Mouse (Mus musculus) liver (tissue): ENCODE results near the gene Stx16.

Source experiments
- DNase-seq: peaks from one replicate; pipeline ENCODE4 v3.0.0-alpha.2; 2020; ENCODE audit warnings: mixed read lengths

The Stx16 gene

DNA sequence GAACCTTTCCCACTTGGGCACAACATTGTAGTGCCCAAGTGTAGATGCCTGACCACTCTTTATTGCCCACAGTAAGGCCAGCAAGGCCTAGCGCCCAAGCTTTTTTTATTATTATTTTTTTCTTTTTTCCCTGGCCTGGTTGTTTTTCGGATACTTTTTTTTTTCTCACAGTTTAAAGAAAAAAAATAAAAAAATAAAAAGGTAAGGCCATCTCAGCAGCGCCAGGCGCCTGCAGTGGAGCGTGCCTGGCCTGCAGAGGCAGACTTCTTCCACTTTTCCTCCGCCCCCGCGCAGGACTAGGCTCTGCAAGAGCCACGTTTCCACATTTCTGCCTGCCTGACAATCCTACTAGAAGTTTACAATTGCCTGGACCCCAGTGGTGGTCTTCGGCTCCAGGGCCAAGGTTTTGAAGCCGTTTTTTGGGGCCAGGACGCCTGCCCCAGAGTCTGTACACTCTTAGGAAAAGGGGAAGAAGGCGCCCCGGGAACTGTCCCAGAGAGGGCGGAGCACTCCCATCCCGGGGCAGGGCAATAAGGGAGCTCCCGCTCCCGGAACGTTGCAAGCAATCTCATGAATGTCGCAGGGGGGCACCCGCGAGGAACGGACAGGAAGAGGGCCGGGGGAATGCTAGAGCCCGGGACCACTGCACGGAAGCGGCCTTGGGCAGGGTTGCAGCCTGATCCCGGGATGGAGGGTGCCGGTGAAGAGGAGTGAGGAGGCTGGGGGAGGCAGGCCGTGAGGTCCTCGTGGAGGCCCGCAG, at the start of gene Stx16:
Gene Stx16 (plus strand): TSS at position 636 of the 760 bp plus-strand sequence.
- peak; percentile 91 for DNase-seq

DNA sequence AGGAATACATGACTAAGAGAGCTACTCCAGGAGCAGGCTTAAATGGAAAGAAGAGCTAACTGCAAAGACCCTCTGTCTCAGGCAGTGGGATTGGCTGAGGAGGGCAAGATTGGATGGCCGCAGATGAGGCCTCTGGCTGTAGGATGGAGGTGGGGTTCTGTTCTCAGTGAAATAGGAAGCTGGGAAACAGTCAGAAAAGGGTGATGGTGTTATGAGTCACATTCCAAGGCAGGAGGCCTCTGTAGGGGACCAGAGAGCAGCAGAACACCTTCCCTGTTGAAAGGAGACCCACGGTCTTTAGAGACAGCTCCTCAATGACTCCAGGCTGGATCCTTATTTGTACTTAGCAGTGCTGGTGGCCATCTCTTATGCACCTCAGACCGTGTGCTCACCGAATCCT, 49.7 kb upstream of the Stx16 start:
- no peak for DNase-seq

DNA sequence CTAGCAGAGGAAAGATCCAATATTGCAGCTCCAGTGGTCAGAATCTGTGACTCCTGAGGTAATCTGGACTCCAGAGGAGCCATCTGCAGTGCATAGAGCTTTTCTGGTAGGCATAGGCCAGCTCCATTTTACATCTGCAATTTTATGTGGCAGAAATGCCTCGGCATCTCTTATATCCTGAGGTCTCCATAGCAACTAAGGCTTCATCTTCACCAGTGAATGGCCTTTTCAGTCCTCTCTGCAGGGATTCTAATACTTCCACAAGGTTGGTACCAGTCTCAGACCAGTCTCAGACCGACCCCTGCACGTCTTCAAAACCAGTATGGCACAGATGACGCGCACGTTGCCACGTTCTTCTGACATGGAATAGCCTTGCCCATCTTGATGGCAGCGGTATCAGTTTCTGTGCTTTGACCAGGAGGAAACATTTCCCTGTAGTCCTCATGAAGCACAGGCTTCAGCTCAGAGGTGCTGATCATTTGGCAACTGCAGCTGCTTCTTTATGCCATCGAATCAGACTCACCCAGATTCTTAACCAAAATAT, 42.8 kb upstream of the Stx16 start:
- DNase-seq, result no peak

DNA sequence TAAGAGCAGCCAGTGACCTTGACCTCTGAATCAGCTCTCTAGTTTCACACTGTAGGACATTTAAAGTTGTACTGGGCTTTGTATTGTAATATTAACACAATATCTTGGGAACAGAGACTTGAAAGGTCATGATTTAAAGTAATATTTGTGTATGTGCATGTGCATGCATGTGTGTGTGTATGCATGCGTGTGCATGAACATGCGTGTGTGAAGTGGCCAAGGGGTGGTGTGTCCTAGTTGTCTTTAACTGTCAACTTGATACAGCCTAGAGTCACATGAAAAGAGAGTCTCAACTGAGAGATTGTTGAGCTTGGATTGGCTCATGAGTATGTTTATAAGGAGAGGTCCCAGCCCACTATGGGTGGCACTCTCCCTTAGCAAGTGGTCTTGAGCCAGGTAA, 28.5 kb upstream of the Stx16 start:
- no peak for DNase-seq

DNA sequence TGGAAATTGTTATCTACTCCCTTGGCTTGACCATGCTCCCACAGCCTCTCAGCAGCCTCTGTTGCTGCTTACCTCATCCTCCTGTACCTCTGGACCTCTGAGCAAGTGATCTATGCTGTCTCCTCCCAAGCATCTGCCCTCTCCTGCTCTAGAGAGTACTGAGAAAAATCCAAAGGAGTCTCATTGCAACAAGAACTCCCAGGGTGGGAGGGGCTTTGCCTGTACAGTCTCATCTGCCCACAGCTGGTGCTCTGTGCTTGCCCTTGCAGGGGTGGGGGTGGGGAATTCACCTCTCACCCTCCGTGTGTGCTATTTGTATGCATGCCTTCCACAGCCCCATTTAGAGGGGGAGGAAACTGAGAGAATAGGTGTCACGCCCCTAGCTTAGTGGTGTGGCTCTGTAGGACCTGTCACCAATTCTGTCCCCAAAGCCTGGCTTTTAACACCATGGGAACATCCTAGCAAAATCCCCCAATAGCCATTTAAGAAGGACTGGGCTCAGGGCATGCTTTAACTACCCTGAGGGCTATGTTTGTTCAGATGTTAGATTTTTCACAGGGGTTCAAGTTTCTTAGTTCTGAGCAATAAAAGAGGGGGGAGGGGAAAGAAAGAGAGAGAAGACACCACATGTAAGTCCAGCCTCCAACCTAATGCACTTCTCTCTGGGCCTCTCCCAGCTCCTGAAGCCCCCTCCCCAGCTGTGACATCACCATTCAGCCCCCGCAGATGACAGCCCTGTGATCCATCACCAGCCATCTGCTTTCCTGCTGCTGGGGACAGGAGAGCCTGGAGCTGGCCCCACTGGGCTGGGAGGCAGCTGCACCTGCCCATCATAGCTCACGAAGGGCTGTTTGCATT, 26.4 kb upstream of the Stx16 start:
- peak; percentile 36 for DNase-seq

DNA sequence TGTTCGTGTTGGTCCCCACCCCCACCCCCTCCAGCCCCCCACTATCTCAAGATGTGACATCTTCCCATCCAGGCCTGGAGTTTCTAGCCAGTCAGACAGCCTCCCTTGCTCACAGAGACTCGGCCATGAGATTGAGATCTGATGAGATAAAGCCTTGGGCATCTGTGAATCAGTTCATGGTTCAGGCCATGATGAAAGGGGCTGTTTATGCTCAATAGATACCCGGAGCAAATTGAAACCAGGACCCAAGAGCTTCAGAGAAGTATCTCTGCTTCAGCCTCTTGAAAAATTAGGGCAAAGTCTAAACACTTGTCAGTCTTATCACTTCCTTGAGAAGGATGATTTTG, 25.8 kb upstream of the Stx16 start:
- no peak for DNase-seq

DNA sequence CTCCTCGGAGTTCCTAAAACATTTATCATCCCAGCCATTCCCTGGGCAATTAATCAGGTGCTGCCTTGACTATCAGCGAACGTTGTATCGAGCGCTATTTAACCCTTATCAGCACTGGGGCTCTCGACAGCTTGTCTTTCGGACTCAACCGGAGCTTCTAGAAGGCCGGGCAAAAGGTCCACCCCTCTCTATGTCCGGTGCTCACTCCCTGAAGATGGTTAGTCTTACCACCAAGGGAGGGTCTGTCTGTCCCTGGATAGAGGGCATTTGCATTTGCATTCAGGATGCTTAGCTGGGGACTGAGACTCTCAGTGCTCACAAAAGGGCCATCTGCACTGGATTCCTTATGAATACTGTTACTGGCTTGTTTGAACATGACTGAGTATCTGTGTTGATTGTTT, 25.0 kb upstream of the Stx16 start:
- DNase-seq, result no peak

DNA sequence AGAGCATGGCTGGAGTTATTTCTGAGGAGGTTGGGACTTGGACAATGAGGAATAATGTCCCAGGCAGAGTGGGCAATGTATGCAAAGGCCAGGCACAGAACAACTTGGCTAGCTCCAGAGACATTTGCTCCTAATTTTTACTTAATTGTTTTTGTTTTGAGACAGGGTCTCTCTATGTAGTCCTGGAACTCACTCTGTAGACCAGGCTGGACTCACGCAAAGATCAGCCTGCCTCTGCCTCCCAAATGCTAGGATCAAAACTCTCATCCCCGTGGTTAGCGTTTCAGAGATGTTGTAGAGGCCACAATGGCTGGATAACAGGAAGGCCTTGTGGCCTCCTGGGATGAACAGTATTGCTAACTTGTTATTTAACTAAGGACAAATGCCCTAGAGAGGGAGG, 21.6 kb upstream of the Stx16 start:
- DNase-seq, result no peak

DNA sequence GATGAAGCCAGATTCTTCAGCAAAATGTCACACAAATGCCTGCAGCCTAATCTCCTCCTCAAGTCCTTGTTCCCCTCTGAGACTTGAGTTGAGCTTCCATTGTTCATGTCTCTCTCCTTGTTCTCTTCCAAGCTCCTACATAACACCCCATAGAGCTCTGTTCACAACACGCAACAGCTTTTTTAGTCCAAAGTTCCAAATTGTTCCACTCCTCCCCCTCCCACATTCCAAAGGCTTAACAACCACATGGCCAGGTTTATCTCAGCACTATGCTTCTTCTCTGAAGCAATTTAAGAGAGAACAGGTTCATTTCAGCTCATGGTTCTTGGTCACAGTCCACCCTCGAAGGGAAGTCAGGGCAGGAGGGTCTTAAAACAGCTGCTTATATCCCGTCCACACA, 18.4 kb upstream of the Stx16 start:
- no peak for DNase-seq

DNA sequence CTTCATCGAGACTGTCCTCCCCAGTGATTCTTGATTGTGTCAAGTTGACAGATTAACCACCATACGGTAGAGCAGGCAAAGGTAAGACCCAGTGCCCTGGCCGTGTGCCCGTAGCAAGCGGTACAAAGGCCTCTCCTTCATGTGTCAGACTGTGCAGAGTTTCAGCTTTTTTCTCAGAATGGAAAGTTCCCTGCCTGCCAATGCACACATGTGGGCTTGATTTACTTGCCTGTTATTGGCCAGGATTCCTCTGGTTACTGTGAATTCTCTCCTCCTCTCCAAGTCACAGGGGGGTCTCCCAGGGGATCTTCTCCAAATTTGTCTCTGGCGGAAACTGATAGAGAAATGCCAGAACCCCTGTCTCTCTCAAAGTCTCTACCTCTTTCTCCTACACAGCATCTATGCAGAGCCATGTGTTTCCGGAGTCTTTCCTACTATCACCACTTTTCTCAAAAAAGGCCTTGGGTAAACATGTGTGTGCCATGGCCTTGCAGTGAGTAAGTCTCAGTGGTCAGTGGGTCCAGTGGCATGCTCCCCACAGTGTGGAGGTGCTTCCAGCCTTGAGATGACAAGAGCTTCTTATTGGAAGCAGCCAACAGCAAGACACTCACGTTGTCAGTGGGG, 17.7 kb upstream of the Stx16 start:
- DNase-seq, result no peak

DNA sequence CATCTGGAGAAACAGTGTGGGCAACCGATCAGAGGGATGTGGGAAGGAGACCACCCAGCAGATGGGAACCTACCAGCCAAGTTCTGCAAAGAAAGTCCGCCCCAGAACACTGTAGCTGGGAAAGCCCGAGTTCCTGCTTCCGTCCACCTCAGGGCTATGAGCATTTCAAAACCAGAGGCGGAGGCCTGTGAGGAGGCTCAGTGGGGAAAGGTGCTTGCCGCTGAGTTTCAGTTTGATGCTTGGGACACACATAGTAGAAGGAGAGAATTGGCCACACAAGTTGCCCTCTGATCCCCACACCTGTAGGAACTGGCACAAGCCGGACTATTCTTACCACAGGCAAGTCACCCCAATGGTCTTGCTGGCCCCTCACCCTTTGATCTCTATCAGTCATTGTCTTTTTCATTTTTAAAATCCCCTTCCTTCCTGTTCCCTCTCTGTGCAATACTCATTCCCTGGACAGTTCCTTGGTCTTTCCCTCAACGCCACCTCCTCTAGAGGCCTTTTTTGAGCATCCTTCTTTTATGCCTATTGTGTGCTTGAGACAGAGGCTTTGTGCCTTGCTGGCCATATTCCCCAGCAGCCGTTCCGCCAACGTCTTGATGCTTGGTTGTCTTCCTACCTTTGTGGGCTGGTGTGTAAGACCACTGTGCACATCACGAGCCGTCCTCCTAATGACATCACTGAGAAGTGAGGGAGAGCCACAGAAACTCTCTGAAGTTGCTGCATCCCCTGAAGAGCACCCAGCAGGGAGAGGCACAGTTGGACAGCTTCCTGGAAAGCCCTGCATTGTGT, 16.3 kb upstream of the Stx16 start:
- no peak for DNase-seq

DNA sequence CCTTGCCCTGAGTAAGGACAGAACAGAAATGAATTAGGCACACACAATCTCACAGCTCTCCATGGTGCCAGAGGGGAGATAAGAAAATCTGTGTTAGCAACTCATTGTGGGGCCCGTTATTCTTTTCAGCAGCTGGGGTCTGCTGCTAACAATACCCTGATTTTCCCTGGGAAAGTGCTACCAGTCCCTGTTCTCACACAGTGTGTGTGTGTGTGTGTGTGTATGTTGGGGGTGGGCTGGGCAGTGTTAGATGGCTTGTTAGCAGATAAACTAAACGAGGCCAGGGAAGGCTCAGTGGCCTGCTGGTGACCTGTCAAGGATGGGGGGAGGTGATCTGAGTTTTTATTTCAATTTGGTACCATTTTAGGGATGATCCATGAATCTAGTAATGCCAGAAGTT, 14.9 kb upstream of the Stx16 start:
- no peak for DNase-seq

DNA sequence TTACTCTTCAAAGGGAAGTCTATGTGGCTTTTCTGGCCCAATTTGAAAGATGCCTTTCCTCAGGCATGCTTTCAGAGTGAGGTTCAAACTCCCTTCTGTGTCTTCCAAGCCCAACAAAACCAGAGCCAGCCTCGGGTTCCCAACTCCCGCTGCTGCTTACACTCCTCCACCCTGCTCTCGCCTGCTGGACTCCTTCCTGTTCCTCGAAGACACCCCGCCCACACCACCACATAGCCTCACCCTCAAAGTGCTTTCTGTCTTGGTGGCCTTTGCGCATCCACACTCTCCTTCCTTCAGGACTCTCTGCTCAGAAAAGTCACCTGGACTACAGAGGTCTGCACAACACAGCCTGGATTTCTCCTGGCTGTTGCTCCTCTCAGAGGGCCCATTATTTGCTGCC, 13.0 kb upstream of the Stx16 start:
- no peak for DNase-seq

DNA sequence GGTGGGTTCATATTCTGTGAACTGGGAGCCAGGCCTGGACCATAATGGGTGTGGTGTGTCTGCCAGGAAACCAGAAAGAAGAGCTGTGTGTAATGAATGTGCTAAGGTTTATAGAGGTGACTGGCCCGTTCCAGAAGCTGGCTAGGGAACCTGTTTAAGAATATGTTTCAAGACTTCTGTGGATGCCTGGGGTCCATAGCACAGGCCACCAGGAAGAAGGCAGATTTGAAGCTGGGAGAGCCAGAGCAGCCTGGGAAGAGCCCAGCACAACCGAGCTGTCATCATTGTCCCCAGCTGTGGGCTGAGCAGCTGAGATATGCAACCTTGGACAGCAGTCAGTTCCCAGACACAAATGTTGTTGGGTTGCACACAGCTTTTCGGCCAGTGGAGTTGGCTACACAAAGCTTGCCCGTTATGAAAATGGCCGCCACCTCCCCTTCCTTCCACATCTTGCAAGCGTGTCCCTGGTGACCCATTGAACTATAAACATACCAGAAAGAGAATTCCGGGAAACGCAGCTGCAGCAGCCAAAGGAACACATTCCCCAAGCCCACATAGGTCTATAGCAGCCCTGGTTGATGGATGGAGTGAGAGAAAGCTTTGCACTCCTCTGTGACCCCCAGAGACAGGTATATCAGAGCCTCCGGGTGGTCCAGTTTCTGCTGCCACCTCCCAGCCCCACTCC, 12.4 kb upstream of the Stx16 start:
- DNase-seq, result no peak

DNA sequence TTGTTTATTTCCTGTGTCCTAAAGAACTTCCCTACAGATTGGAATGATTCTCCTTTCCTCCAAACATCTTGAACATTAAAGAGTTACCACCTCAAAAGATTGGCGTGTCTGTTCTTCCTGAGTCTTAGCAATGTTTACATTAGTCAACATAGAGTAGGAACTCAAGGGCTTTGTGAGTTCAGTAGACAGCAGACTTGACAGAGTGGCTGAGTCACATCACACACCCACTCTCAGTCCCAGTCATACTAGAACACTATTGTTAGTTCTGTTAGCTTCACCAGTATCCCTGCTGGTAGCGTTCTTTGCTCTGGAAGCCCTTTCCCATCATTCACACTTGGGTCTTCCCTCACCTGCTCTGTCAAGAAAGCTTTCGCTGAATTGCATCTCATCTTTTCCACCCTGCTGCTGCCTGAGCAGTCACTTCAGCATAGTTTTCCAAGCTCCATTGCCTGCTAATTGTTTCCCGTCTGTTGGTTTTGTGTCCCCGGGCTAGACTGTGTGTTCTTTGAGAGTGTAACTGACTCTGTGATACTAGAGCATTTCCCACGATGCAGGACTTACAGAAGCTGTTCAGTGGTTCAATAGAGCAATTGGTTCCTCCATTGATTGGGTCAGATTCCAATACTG, 8.2 kb upstream of the Stx16 start:
- no peak for DNase-seq

DNA sequence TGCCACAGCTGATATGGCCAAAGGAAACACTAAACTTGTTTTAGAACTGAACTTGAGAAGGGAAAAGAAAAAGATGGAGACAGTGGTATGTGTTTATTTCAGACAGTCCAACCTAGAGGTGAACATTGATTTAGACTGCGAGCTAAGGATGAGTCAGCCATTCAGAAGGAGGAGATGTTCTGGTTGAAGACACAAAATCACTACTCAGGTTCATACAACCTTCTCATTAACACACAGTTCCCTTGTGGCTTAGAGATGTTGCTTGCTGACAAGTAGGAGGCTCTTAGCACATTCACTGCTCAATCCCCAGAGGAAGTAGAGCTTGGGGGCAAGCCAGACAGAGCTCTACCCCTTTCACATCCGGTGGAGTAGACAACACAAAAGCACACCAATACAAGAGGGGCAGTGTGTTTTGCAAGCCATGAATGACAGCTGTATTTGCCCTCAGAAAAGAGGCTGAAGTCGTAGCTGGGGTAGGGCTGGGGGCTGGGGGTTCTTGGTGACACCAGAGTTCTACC, 6.5 kb upstream of the Stx16 start:
- no peak for DNase-seq

DNA sequence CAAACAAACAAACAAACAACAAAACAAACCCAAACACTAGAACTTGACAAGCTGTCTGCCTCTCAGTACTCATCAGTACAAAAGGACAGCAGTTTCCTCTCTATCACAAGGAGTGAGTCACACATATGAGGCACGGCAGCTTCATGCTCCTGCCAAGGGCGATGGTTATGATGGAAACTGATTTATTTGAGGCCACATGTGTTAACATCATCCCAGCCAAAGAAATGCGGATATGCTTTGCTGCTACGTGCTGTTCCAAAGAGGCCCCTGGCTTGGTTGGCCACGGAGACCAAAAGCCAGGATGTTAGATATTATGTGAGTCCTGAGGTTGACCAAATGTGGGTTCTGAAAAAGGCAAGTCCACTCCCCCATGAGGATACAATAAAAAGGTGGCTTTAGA, 4.7 kb upstream of the Stx16 start:
- no peak for DNase-seq

DNA sequence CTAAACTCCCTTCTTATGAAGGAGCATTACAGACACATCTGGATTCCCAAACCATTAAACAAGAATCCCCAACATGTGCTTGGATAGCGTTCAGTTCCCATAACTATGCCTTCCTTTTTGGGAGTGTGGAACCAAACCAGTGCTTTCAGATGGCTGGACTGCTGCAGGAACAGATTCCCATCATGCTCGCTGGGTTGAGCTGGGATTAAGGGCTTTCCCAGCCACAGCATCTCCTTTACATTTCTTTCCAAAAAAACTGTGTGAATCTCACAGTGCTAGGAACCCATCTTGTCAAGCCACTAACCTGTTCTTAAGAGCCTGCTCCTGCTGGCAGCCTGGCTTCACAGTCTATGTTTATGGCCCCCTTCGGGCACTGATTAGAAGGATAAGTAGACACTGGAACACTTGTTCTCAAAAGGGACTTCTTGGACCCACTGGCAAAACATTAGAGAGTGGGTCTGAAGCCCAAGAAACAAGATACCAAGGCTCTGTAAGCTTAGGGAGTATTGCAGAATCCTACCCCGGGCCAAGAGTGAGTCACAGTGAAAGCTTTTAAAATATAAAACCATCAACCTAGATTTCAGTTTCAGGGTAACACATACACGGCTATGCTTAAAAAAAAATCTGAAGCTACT, 2.8 kb upstream of the Stx16 start:
- DNase-seq, result no peak

DNA sequence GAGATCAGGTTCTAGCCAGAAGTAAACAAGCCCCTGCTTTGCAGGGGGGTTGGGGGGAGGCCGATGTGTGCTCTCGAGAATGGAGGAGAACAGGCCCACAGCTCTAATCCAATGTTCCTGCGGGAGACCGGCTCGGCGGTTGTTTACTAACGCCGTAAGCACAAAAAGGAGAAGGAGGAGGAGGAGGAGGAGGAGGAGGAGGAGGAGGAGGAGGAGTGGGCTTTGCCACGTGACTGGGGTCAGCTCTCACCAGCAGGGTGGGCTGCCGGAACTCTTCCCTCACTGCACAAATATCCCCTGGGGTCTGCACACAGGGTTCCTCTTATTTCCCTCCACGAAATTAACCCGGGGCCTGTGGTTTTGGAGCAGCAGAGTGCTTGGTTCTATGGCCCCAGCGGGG, 1.5 kb upstream of the Stx16 start:
- DNase-seq, result peak; percentile 9

DNA sequence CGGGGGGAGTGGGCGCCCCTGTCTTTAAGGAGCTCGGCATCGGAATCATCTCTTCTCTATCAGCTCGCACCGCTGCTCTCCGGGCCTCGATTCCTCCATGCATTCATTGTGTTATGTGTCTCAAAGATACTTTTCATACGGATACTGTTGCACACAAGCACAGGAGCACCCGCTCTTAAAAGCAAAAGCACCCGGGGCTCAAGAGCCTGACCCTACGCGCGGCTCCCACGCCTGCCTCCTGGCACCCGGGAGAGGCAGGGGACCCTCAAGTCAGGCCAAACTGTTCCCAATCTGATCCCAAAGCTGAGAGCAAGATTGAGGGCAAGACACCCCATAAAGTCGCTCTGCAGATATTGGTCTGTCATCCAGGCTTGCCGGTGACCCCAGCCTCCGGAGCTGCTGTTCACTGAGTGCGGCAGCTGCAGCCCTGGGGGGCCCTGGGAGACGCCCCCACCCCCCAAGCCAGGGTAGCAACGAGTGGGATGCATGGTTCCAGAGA, 987 bp upstream of the Stx16 start:
- no peak for DNase-seq

DNA sequence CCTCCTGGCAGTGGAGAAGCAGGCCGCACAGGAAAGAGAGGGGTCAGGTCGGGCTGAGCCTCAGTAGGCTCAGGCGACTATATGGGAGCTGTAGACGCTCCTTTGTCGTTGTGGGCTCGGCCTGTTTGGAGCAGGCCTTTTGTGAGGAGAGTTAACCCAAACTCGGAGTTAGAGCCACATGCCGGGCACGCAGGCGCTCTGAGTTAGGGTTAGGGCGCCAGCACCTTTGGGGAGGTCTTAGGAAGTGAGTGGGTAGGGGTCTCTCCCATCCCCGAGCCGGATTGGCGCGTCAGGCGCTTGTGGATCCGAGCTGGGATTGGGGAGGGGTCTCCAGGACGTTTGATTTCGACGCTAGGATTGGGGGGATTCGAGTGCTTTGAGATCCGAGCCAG, 321 bp downstream of the Stx16 start:
- no peak for DNase-seq
